Mouse (Mus musculus) Muller cell, postnatal 12 days (primary cell): ENCODE measurements around the gene Brca1.
A peak's percentile ranks its signal among the peaks of the same experiment; 100 is the strongest.
"Not testable (repeated sequence)": the region's sequence is repeated elsewhere in the genome, so short reads cannot be mapped to it uniquely, and the experiment has no call there.

ENCODE experiments used
- DNase-seq: peaks from one replicate; pipeline ENCODE4 v3.0.0-alpha.2; 2015; ENCODE audit errors: inconsistent ontology term

Gene Brca1

GRCm38 (mm10) chr11:101470206-101470605 is 81.5 kb downstream of the Brca1 start:
- DNase-seq = no peak

- no peak for DNase-seq
Measured at GRCm38 (mm10) chr11:101469155-101469554, 82.6 kb downstream of the Brca1 start.

GRCm38 (mm10) chr11:101468731-101469130 is 83.0 kb downstream of the Brca1 start:
- DNase-seq = no peak

GRCm38 (mm10) chr11:101468263-101468688 is 83.5 kb downstream of the Brca1 start:
- no peak for DNase-seq

- peak; percentile 92 for DNase-seq
Measured at GRCm38 (mm10) chr11:101467477-101468262, 84.1 kb downstream of the Brca1 start.

- DNase-seq = not testable (repeated sequence)
Measured at GRCm38 (mm10) chr11:101466552-101466950, 85.2 kb downstream of the Brca1 start.

GRCm38 (mm10) chr11:101465869-101466551 is 85.7 kb downstream of the Brca1 start, which contains the start of gene Vat1:
Vat1 (minus strand) TSS chr11:101466230.
- DNase-seq = peak; percentile 83

GRCm38 (mm10) chr11:101465101-101465868 is 86.5 kb downstream of the Brca1 start:
- DNase-seq = peak; percentile 86

- DNase-seq = no peak
Measured at GRCm38 (mm10) chr11:101464211-101465100, 87.3 kb downstream of the Brca1 start, which contains the start of gene Rnd2. Rnd2 (plus strand) TSS chr11:101464999.

- no peak for DNase-seq
Measured at GRCm38 (mm10) chr11:101462583-101463440, 88.9 kb downstream of the Brca1 start.

- DNase-seq = no peak
Measured at GRCm38 (mm10) chr11:101462141-101462540, 89.6 kb downstream of the Brca1 start.

GRCm38 (mm10) chr11:101460321-101460720 is 91.4 kb downstream of the Brca1 start:
- no peak for DNase-seq

GRCm38 (mm10) chr11:101459716-101460115 is 92.0 kb downstream of the Brca1 start:
- no peak for DNase-seq

GRCm38 (mm10) chr11:101458217-101458616 is 93.5 kb downstream of the Brca1 start:
- DNase-seq = no peak

- DNase-seq = no peak
Measured at GRCm38 (mm10) chr11:101457631-101458030, 94.1 kb downstream of the Brca1 start.

- DNase-seq = no peak
Measured at GRCm38 (mm10) chr11:101455627-101456026, 96.1 kb downstream of the Brca1 start.

- DNase-seq = peak; percentile 83
Measured at GRCm38 (mm10) chr11:101454702-101455101, 97.1 kb downstream of the Brca1 start.

GRCm38 (mm10) chr11:101452093-101452774 is 99.5 kb downstream of the Brca1 start:
- DNase-seq = no peak

- DNase-seq = no peak
Measured at GRCm38 (mm10) chr11:101451536-101451935, 100.2 kb downstream of the Brca1 start.
